Mouse (Mus musculus) adrenal gland, adult 18-20 months (tissue): ENCODE data around the gene Gtse1. TPM values are rescaled to one million over a fixed set of nuclear protein-coding genes. Genes with fewer than 3 reads are reported as not detected.

ENCODE experiments used
- DNase-seq, 2 experiments: peaks; one replicate each; pipeline ENCODE4 v3.0.0; 2021 to 2022; ENCODE audit warnings: low spot score in 2 of 2
- long read RNA-seq, 2 experiments: library from polyadenylated mRNA; stranded (forward); transcript quantifications; one replicate each; pipeline ENCODE4 v2.0.0; 2021
- total RNA-seq, 2 experiments: library from RNA; stranded (reverse); gene quantifications; 1 replicate in 1 of 2; 2 replicates in 1 of 2; pipeline ENCODE4 v1.2.3; 2021

The Gtse1 gene
- under 1 TPM; 0.58 to 0.70 TPM for total RNA-seq
- long read RNA-seq, experiment 1 = 0 reads
- long read RNA-seq, experiment 2, partial matches to known transcripts = 1 of 2 reads
- long read RNA-seq, experiment 2, other reads (novel, unspliced or antisense) = 1 of 2 reads

GRCm38 (mm10) chr15:85859490-85860031 is at the start of gene Gtse1:
Gene Gtse1 (plus strand): TSS chr15:85859745.
- DNase-seq = peak; percentile 83

GRCm38 (mm10) chr15:85810462-85810805 is 49.1 kb upstream of the Gtse1 start:
- DNase-seq = no peak

- DNase-seq = no peak
Observed at GRCm38 (mm10) chr15:85810806-85811521, 48.6 kb upstream of the Gtse1 start.

GRCm38 (mm10) chr15:85811535-85812277 is 47.8 kb upstream of the Gtse1 start, which contains the start of gene Cdpf1:
Gene Cdpf1 (minus strand): TSS chr15:85811697.
- peak; percentile 100 for DNase-seq

GRCm38 (mm10) chr15:85813428-85813827 is 46.1 kb upstream of the Gtse1 start:
- DNase-seq = no peak

GRCm38 (mm10) chr15:85821203-85822010 is 38.1 kb upstream of the Gtse1 start, which contains the start of gene Pkdrej:
Gene Pkdrej (minus strand): TSS chr15:85821734.
- peak; percentile 51 to 52 for DNase-seq

- no peak for DNase-seq
Observed at GRCm38 (mm10) chr15:85822011-85822359, 37.6 kb upstream of the Gtse1 start.

GRCm38 (mm10) chr15:85826676-85827075 is 32.9 kb upstream of the Gtse1 start:
- DNase-seq = no peak

- DNase-seq = no peak
Observed at GRCm38 (mm10) chr15:85828071-85828470, 31.5 kb upstream of the Gtse1 start.

GRCm38 (mm10) chr15:85829470-85829869 is 30.1 kb upstream of the Gtse1 start:
- DNase-seq = no peak

GRCm38 (mm10) chr15:85831954-85832590 is 27.5 kb upstream of the Gtse1 start, which contains the start of gene Ttc38:
Gene Ttc38 (plus strand): TSS chr15:85832306.
- DNase-seq = peak; percentile 82 to 84

GRCm38 (mm10) chr15:85832599-85832998 is 26.9 kb upstream of the Gtse1 start:
- DNase-seq = no peak

GRCm38 (mm10) chr15:85835335-85835734 is 24.2 kb upstream of the Gtse1 start:
- no peak for DNase-seq

GRCm38 (mm10) chr15:85836887-85837286 is 22.7 kb upstream of the Gtse1 start:
- DNase-seq = no peak

- DNase-seq = no peak
Observed at GRCm38 (mm10) chr15:85840983-85841382, 18.6 kb upstream of the Gtse1 start.

GRCm38 (mm10) chr15:85841796-85842360 is 17.7 kb upstream of the Gtse1 start:
- DNase-seq = no peak

- no peak for DNase-seq
Observed at GRCm38 (mm10) chr15:85845071-85845470, 14.5 kb upstream of the Gtse1 start.

- no peak for DNase-seq
Observed at GRCm38 (mm10) chr15:85851656-85852392, 7.7 kb upstream of the Gtse1 start.

- DNase-seq = no peak
Observed at GRCm38 (mm10) chr15:85858980-85859489, 510 bp upstream of the Gtse1 start.
